Mouse (Mus musculus) bone marrow macrophage, adult 2 months (primary cell): ENCODE data around the gene Neurod2. TPM values are rescaled to one million over a fixed set of nuclear protein-coding genes. Genes with fewer than 3 reads are reported as not detected.

Experiments used
- H3K27ac ChIP-seq: 2 replicates; pipeline ENCODE4 v1.5.1; 2012; ENCODE audit warnings: low read depth, low read length; ENCODE audit not compliant: insufficient read depth
- H3K4me1 ChIP-seq: 2 replicates; pipeline ENCODE4 v1.6.1; 2012; ENCODE audit warnings: low read length; ENCODE audit not compliant: control insufficient read depth, insufficient read depth
- H3K4me3 ChIP-seq: 2 replicates; pipeline ENCODE4 v1.5.1; 2012; ENCODE audit warnings: mild to moderate bottlenecking, low read length, moderate library complexity; ENCODE audit not compliant: insufficient read depth
- CTCF ChIP-seq: IDR thresholded peaks from 2 replicates; pipeline ENCODE4 v1.5.1; 2012; ENCODE audit warnings: low read depth, mild to moderate bottlenecking, low read length, moderate library complexity
- POLR2A ChIP-seq: IDR thresholded peaks from 2 replicates; pipeline ENCODE4 v1.6.1; 2012; ENCODE audit warnings: mild to moderate bottlenecking, low read depth, low read length, borderline replicate concordance
- polyA plus RNA-seq: library from polyadenylated mRNA; stranded (reverse); fragments of >200 nt; gene quantifications from 2 replicates; pipeline ENCODE4 v1.2.4, GENCODE M21; 2012; ENCODE audit not compliant: missing spikeins, insufficient read depth, insufficient read length

Neurod2 gene
- polyA plus RNA-seq, 1 experiment, result not detected

GRCm38 (mm10) chr11:98354445-98354844, 25.0 kb upstream of the Neurod2 start:
- H3K4me1 ChIP-seq, result peaks cover 15% of the 10 kb centered on the region

DNA sequence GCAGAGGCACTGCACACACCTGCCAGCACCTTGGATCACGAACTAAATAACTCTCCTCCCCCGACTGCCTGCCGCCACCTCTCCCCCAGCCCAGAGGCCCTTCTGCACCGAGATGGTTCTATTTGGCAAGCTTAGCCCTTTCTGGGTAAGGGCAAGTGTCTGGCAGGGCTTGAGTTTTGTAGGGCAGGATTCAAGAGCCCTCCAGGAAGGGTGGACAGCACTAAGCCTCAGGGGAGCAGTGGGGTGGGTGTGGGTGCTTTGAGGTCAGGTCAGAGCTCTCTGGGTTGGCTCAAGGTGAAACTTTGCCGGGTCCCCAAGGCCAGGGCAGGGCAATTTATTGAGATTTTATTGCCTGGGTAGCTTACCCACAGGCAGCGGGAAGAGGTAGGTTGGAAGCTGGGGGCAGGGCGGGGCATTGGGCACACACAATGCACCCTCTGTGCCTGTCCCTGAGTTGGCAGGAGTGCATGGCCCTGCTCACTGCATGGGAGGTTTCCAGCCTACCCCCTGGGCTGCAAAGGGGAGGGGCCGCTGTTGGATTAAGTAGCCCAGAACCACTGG, 24.3 kb upstream of the Neurod2 start:
- Histone ChIP-seq H3K27ac (no peak overlapping the region), H3K4me1 (peaks cover 11% of the 10 kb centered on the region), H3K4me3 (no peak overlapping the region)
- TF ChIP-seq CTCF (no peak), POLR2A (no peak)

More at GRCm38 (mm10) chr11:98354445-98354844, 25.0 kb upstream of the Neurod2 start:
- TF ChIP-seq CTCF, result no peak
- Histone ChIP-seq H3K27ac (no peak overlapping the region), H3K4me3 (no peak overlapping the region)

DNA sequence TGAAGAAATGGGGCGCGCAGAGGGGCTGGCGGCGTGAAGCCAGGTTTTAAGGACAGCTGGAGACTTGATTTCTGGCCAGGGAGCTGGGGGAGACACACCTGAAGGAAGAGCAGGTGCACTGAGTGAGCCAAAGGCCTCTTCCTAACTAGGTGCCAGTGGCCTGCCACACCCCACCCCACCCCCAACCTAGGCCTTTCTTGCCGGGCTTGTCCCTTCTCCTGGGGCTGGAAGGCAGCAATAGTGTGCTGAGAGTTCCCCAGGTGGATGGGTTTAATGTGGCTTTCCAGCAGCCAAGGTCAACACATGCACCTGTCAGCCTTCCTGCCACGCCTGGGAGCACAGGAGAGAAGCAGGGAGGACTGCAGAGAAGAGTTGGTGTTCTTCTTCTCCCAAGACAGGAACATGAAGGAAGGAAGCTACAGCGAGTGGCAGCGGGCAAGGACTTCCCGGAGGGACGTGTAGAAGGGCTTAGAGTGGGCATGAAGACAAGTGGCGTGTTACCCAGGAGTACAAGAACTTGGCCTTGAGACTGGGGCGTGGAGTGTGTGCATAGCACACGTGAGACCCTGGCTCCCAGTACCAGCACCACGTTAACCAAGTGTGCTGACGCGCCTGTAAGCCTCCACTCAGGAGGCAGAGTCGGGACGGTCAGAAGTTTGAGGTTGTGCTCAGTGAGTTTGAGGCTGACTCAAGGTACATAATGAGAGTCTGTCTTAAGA, 23.0 kb upstream of the Neurod2 start:
- Histone ChIP-seq H3K4me3 (no peak overlapping the region), H3K4me1 (peaks cover 11% of the 10 kb centered on the region), H3K27ac (no peak overlapping the region)
- TF ChIP-seq CTCF, result no peak

GRCm38 (mm10) chr11:98349308-98349707, 19.9 kb upstream of the Neurod2 start:
- no peak overlapping the region for H3K4me3 ChIP-seq
- no peaks in the 10 kb centered on the region for H3K4me1 ChIP-seq
- H3K27ac ChIP-seq, result no peak overlapping the region
- TF ChIP-seq POLR2A (no peak), CTCF (no peak)

DNA sequence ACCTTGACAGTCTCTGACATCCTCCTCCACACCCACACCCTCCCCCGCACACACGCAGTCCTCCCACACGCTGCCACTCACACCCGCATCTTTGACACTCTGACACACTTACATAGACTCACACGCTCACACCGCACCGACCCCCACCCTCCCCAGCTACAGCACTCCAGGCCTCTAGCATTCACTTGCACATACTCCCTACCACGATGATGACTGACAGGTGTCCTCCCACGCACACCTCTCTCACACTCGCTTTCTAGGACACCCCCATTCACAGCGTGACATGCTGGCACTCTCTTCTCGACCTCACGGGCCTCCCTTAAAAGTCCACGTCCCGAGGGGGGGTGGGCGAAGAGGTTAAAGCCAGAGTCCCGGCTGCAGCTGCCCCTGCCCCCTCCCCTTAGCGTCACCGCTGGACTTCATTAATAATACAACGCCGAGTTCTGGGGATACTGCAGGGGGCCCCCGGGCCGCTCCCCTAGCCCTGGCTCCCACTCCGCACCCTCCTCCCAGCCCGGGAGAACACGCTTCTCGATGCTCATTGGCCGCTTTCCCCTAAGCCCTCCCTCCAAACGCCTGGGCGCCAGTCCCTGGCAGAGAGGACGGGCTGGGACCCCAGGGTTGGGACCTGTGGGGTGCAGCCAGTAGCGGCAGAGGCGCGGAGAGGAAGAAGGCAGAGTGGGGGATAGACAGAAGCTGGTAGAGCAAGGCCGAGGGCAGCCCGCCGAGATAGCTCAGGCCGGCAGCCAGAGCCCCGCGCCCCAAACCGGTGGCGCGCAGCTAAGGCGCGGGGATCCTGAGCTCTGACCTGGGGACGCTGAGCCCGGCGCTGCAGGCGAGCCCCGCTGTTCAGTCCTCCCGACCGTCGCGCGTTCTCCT, 18.9 kb upstream of the Neurod2 start, which contains the start of gene Ppp1r1b:
Gene Ppp1r1b, plus strand, starts transcription at position 322 of the 879 bp plus-strand sequence.
- no peaks in the 10 kb centered on the region for H3K4me1 ChIP-seq
- peak within 1 kb of the TSS; percentile 9 for H3K4me3 ChIP-seq
- no peak within 1 kb of the TSS for H3K27ac ChIP-seq
- TF ChIP-seq CTCF, result no peak
- no peak for TF ChIP-seq POLR2A

DNA sequence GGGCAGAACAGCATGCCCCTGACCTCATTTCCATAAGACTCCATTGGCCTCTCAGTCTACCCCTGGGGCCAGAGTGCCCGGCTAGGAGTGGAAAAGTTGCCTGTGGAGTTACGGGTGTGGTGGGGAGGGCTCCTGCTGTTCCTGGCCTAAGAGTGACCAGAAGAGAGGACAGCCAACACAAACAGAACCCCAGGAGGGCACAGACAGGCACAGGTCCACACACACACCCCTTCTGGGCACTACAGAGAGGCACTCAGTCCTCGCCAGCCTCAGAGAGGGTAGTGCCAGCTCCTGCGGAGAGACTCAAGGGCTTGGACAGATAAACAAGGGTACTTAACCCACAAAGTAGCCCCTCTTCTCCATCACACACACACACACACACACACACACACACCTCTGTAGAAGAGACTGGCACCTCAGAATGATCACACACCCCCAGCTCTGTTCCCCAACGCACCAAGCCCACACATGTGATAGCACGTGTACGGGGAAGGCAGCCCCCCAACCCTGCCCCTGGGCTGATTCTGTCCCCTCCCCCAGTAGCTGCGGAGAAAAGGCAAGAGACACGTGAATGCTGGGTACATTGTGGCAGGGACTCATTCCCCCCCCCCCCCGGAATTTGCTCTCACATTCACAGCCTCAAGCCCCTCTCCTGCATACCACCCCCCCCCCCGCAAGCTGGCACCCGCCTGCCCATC, 18.1 kb upstream of the Neurod2 start:
- no peak overlapping the region for H3K4me3 ChIP-seq
- no peaks in the 10 kb centered on the region for H3K4me1 ChIP-seq
- TF ChIP-seq POLR2A (no peak), CTCF (no peak)
- no peak overlapping the region for H3K27ac ChIP-seq

DNA sequence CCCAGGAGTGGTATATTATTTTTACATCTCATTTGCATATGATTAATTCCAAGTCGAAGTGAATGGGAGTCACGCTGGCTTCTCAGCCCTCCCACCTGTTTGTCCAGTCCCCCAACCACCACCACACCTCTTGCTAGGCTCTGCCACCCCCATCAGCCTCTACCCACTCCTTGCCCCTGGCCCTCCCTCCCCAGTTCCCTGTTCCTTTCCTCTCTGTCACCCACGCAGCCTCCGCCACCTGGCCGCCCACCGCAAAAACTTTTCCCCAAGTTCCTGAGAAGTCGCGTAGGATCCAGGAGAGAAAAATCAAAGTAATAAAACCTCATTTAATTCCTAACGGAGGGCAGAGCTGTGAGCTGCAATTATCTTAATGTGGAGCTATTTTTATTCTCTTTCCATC, 16.7 kb upstream of the Neurod2 start:
- no peak for TF ChIP-seq CTCF
- TF ChIP-seq POLR2A, result no peak
- Histone ChIP-seq H3K4me3 (no peak overlapping the region), H3K4me1 (no peaks in the 10 kb centered on the region), H3K27ac (no peak overlapping the region)

- no peak overlapping the region for H3K27ac ChIP-seq
- no peak for TF ChIP-seq POLR2A
- TF ChIP-seq CTCF, result peak; percentile 69
- H3K4me1 ChIP-seq, result no peaks in the 10 kb centered on the region
- H3K4me3 ChIP-seq, result no peak overlapping the region
Observed at GRCm38 (mm10) chr11:98345253-98345652, 15.8 kb upstream of the Neurod2 start.
